Mouse (Mus musculus) MN1 (cell line): ENCODE data around the gene Izumo1r.
"Not testable (repeated sequence)": the region's sequence is repeated elsewhere in the genome, so short reads cannot be mapped to it uniquely, and the experiment has no call there.

ENCODE experiments used
- DNase-seq: peaks from one replicate; pipeline ENCODE4 v3.0.0-alpha.2; 2016; ENCODE audit warnings: low spot score

Gene Izumo1r

GRCm38 (mm10) chr9:14904741-14905475 is 1.2 kb upstream of the Izumo1r start:
- no peak for DNase-seq

GRCm38 (mm10) chr9:14903006-14903405 is 743 bp downstream of the Izumo1r start:
- DNase-seq: no peak

GRCm38 (mm10) chr9:14902416-14902815 is 1.3 kb downstream of the Izumo1r start:
- no peak for DNase-seq

- DNase-seq: no peak
Measured at GRCm38 (mm10) chr9:14901757-14902156, 2.0 kb downstream of the Izumo1r start.

GRCm38 (mm10) chr9:14897102-14897501 is 6.6 kb downstream of the Izumo1r start:
- no peak for DNase-seq

GRCm38 (mm10) chr9:14895237-14895835 is 8.4 kb downstream of the Izumo1r start:
- DNase-seq: no peak

GRCm38 (mm10) chr9:14894628-14895027 is 9.1 kb downstream of the Izumo1r start:
- DNase-seq: no peak

GRCm38 (mm10) chr9:14893388-14893787 is 10.4 kb downstream of the Izumo1r start:
- no peak for DNase-seq

- DNase-seq: no peak
Measured at GRCm38 (mm10) chr9:14891891-14892290, 11.9 kb downstream of the Izumo1r start.

- DNase-seq: no peak
Measured at GRCm38 (mm10) chr9:14890699-14891098, 13.1 kb downstream of the Izumo1r start.

GRCm38 (mm10) chr9:14888671-14889070 is 15.1 kb downstream of the Izumo1r start:
- DNase-seq: no peak

GRCm38 (mm10) chr9:14887787-14888382 is 15.9 kb downstream of the Izumo1r start:
- DNase-seq: no peak

- no peak for DNase-seq
Measured at GRCm38 (mm10) chr9:14885954-14886353, 17.8 kb downstream of the Izumo1r start.

GRCm38 (mm10) chr9:14885151-14885550 is 18.6 kb downstream of the Izumo1r start:
- no peak for DNase-seq

- no peak for DNase-seq
Measured at GRCm38 (mm10) chr9:14884641-14885040, 19.1 kb downstream of the Izumo1r start.

- not testable (repeated sequence) for DNase-seq
Measured at GRCm38 (mm10) chr9:14876566-14876965, 27.2 kb downstream of the Izumo1r start.

GRCm38 (mm10) chr9:14875743-14876507 is 27.8 kb downstream of the Izumo1r start:
- no peak for DNase-seq

- no peak for DNase-seq
Measured at GRCm38 (mm10) chr9:14872181-14872930, 31.4 kb downstream of the Izumo1r start.

- no peak for DNase-seq
Measured at GRCm38 (mm10) chr9:14871536-14871935, 32.2 kb downstream of the Izumo1r start.

- DNase-seq: no peak
Measured at GRCm38 (mm10) chr9:14870802-14871201, 32.9 kb downstream of the Izumo1r start.

- no peak for DNase-seq
Measured at GRCm38 (mm10) chr9:14870377-14870776, 33.4 kb downstream of the Izumo1r start.

GRCm38 (mm10) chr9:14868326-14868725 is 35.4 kb downstream of the Izumo1r start:
- no peak for DNase-seq
